Mouse (Mus musculus) limb, embryonic 14.5 days (tissue): ENCODE measurements around the gene Msi2. TPM values are rescaled to one million over a fixed set of nuclear protein-coding genes. Genes with fewer than 3 reads are reported as not detected.
A peak's percentile ranks its signal among the peaks of the same experiment; 100 is the strongest.

ENCODE experiments used
- ATAC-seq: fragments of 200-750 bp; cut with Nextera tagmentation; 2 replicates; pipeline ENCODE4 v1.8.0; 2017; ENCODE audit warnings: low read depth, moderate number of reproducible peaks, moderate TSS enrichment; ENCODE audit not compliant: low FRiP score
- DNase-seq: peaks from one replicate; pipeline ENCODE4 v3.0.0-alpha.2; 2015; ENCODE audit warnings: low spot score
- H3K27ac ChIP-seq: fragments of 300-500 bp; sonication (generic); replicated peaks from 2 replicates; pipeline ENCODE4 v1.5.1; 2014; ENCODE audit warnings: low read depth, mild to moderate bottlenecking, low read length, moderate library complexity, mixed read lengths
- H3K27me3 ChIP-seq: fragments of 300-500 bp; sonication (generic); 2 replicates; pipeline ENCODE4 v1.6.1; 2014; ENCODE audit warnings: low read length, mixed read lengths; ENCODE audit not compliant: control insufficient read depth, insufficient read depth
- H3K36me3 ChIP-seq: fragments of 300-500 bp; sonication (generic); 2 replicates; pipeline ENCODE4 v1.6.1; 2014; ENCODE audit warnings: mild to moderate bottlenecking, low read length, moderate library complexity, mixed read lengths; ENCODE audit not compliant: control insufficient read depth, insufficient read depth
- H3K4me1 ChIP-seq: fragments of 300-500 bp; sonication (generic); 2 replicates; pipeline ENCODE4 v1.6.1; 2014; ENCODE audit warnings: antibody characterized with exemption, low read length, mixed read lengths; ENCODE audit not compliant: control insufficient read depth, insufficient read depth
- H3K4me2 ChIP-seq: fragments of 300-500 bp; sonication (generic); replicated peaks from 2 replicates; pipeline ENCODE4 v1.6.1; 2014; ENCODE audit warnings: low read depth, mild to moderate bottlenecking, low read length, moderate library complexity; ENCODE audit not compliant: severe bottlenecking
- H3K4me3 ChIP-seq: fragments of 300-500 bp; sonication (generic); replicated peaks from 2 replicates; pipeline ENCODE4 v1.5.1; 2014; ENCODE audit warnings: low read length
- H3K9ac ChIP-seq: fragments of 300-500 bp; sonication (generic); 2 replicates; pipeline ENCODE4 v1.6.1; 2014; ENCODE audit warnings: mild to moderate bottlenecking, low read depth, low read length, moderate library complexity; ENCODE audit not compliant: severe bottlenecking
- H3K9me3 ChIP-seq: fragments of 300-500 bp; sonication (generic); 2 replicates; pipeline ENCODE4 v1.6.1; 2016; ENCODE audit warnings: low read length; ENCODE audit not compliant: control insufficient read depth
- POLR2A ChIP-seq: fragments of 200-500 bp; IDR thresholded peaks from 2 replicates; pipeline ENCODE4 v1.8.0; 2012; ENCODE audit warnings: inconsistent platforms, mild to moderate bottlenecking, moderate library complexity, borderline replicate concordance; ENCODE audit not compliant: insufficient read depth, insufficient read length; ENCODE audit errors: extremely low read depth
- WGBS: fragments of 180-500 bp; shearing (Covaris S2); extraction: QIAGEN DNeasy Blood & Tissue Kit; methylation state at CpG from one replicate; pipeline ENCODE4 v1.1.7; 2014; 5-methylcytosine and 5-hydroxymethylcytosine counted together
- polyA plus RNA-seq, 2 experiments: library from polyadenylated mRNA; depleted of rRNA in 1 of 2; stranded (reverse) in 1 of 2; unstranded in 1 of 2; fragments of >200 nt; fragmentation: Nextera tagmentation in 1 of 2; extraction: Ambion mirVana in 1 of 2; gene quantifications; 2 replicates each; pipeline versions ENCODE4 v1.2.1 to v1.2.3; 2012 to 2014

The Msi2 gene
- polyA plus RNA-seq (2012; rRNA removed) (36.5 and 45.3 TPM in 2 replicates), polyA plus RNA-seq (2014; fragmentation: Nextera tagmentation; extraction: Ambion mirVana) (13.9 and 14.8 TPM in 2 replicates)

- H3K4me1 ChIP-seq, result peaks cover 19% of the 10 kb centered on the region
- peak; percentile 92 for DNase-seq
- H3K9ac ChIP-seq, result peak within 1 kb of the TSS; percentile 97
- no peaks in the 10 kb centered on the region for H3K27me3 ChIP-seq
- no peaks in the 10 kb centered on the region for H3K9me3 ChIP-seq
- H3K27ac ChIP-seq, result peak within 1 kb of the TSS; percentile 90
- peak; percentile 40; the same call in 1 of the 2 replicates for TF ChIP-seq POLR2A
- ATAC-seq, result peak; percentile 87
- WGBS, result 8% methylated on average over 11 of the region's 84 CpGs
- H3K36me3 ChIP-seq, result peaks cover 6% of the 10 kb centered on the region; the same call in 1 of the 2 replicates
- peak within 1 kb of the TSS; percentile 92 for H3K4me2 ChIP-seq
- H3K4me3 ChIP-seq, result peak within 1 kb of the TSS; percentile 96
These were observed at the start of gene Msi2 for GRCm38 (mm10) chr11:88718050-88718765. TSS of gene Msi2 (minus strand) at chr11:88718513.

DNA sequence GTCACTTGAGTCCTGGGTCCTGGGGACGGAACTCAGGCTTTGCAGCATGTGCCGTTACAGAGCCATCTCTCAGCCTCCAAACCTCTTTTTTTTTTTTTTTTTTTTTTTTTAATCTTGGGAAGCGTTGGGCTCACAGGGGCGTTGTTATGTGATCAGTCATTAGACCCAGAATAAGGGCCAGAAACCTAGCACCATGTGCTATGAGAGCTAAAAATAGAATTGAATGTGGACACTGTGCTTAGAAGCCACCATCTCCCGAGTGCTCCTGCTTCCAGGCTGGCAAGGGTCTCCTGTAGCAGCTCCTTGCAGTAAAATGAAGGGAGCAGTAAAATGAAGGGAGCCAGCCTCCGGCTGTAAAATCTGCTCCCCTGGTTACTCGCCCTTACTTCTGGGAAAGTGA is 47.3 kb upstream of the Msi2 start:
- WGBS, result 16% methylated on average over 7 of the region's 7 CpGs
- ATAC-seq, result peak; percentile 38
- Histone ChIP-seq H3K4me1 (peaks cover 18% of the 10 kb centered on the region), H3K4me2 (peak overlapping the region; percentile 25; the same call in 1 of the 2 replicates), H3K9me3 (no peaks in the 10 kb centered on the region), H3K36me3 (no peaks in the 10 kb centered on the region), H3K9ac (no peak overlapping the region), H3K27me3 (no peaks in the 10 kb centered on the region), H3K4me3 (no peak overlapping the region), H3K27ac (peak overlapping the region; percentile 83)
- DNase-seq, result peak; percentile 28
- no peak for TF ChIP-seq POLR2A

GRCm38 (mm10) chr11:88763371-88763770 is 45.1 kb upstream of the Msi2 start:
- WGBS, result 92% methylated on average over 13 of the region's 13 CpGs
- no peaks in the 10 kb centered on the region for H3K36me3 ChIP-seq
- no peaks in the 10 kb centered on the region for H3K27me3 ChIP-seq

GRCm38 (mm10) chr11:88759501-88759900 is 41.2 kb upstream of the Msi2 start:
- no peak overlapping the region for H3K9ac ChIP-seq
- no peaks in the 10 kb centered on the region for H3K9me3 ChIP-seq
- H3K27me3 ChIP-seq, result no peaks in the 10 kb centered on the region
- H3K36me3 ChIP-seq, result no peaks in the 10 kb centered on the region
- WGBS, result 83% methylated on average over 8 of the region's 8 CpGs
- 0 out of 2 replicates have a peak, but pooled peaks cover 2% of the 10 kb centered on the region for H3K4me1 ChIP-seq
- ATAC-seq (no peak), DNase-seq (no peak)
- no peak overlapping the region for H3K27ac ChIP-seq
- no peak overlapping the region for H3K4me2 ChIP-seq
- H3K4me3 ChIP-seq, result no peak overlapping the region
- TF ChIP-seq POLR2A, result no peak

More at GRCm38 (mm10) chr11:88763371-88763770, 45.1 kb upstream of the Msi2 start:
- H3K9me3 ChIP-seq, result no peaks in the 10 kb centered on the region
- H3K4me3 ChIP-seq, result no peak overlapping the region
- no peak overlapping the region for H3K9ac ChIP-seq
- peaks cover 9% of the 10 kb centered on the region; the same call in 1 of the 2 replicates for H3K4me1 ChIP-seq
- no peak for TF ChIP-seq POLR2A
- H3K4me2 ChIP-seq, result no peak overlapping the region
- ATAC-seq (no peak), DNase-seq (no peak)
- no peak overlapping the region for H3K27ac ChIP-seq

DNA sequence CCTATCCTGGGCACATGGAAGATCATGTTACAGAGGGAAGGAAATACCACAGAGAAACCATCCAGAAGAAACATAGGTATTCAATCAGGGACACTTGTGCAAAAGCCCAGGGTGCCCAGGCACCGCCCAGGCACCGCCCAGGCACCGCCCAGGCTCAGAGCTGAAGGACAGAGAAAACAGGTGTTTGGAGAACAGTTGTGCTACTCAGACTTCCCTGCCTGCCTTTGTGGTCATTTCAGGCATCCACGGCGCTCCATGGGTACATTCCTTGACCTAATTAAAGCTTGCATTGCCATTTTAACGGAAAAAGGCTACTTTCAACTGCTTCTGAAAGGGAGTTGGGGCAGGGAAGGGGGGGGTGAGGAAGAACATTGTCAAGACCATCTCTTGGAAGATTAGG is 40.1 kb upstream of the Msi2 start:
- ATAC-seq (peak; percentile 63; the same call in 1 of the 2 replicates), DNase-seq (peak; percentile 19)
- no peak for TF ChIP-seq POLR2A
- Histone ChIP-seq H3K4me1 (0 out of 2 replicates have a peak, but pooled peaks cover 4% of the 10 kb centered on the region), H3K4me3 (no peak overlapping the region), H3K27me3 (no peaks in the 10 kb centered on the region), H3K27ac (no peak overlapping the region), H3K9me3 (no peaks in the 10 kb centered on the region), H3K9ac (no peak overlapping the region), H3K36me3 (no peaks in the 10 kb centered on the region), H3K4me2 (no peak overlapping the region)
- WGBS, result 26% methylated on average over 6 of the region's 6 CpGs
